Mouse (Mus musculus): ENCODE measurements around the gene Slc25a5. TPM values are rescaled to one million over a fixed set of nuclear protein-coding genes. Genes with fewer than 3 reads are reported as not detected.

Gene Slc25a5
- polyA plus RNA-seq, 1 experiment from 2014 or later, result 691 TPM

GRCm38 (mm10) chrX:36762289-36762688, 33.2 kb upstream of the Slc25a5 start:
- no peak overlapping the region for H3K4me3 ChIP-seq (replicated peaks; ENCODE audit: low read length)
- H3K36me3 ChIP-seq (ENCODE audit: control insufficient read depth, insufficient read depth, low read length), result no peaks in the 10 kb centered on the region
- no peak overlapping the region for H3K4me2 ChIP-seq (ENCODE audit: low read depth, low read length)
- H3K27ac ChIP-seq (ENCODE audit: low read length), result peak overlapping the region; percentile 57; the same call in 1 of the 2 replicates
- no peaks in the 10 kb centered on the region for H3K9me3 ChIP-seq (replicated peaks; ENCODE audit: control insufficient read depth, low read length)
- H3K4me1 ChIP-seq (ENCODE audit: control insufficient read depth, insufficient read depth, low read length), result no peaks in the 10 kb centered on the region
- no peak overlapping the region for H3K9ac ChIP-seq (ENCODE audit: low read length)
- ATAC-seq (ENCODE audit: insufficient read depth, low FRiP score), result peak; percentile 47; the same call in 1 of the 2 replicates
- 70% methylated on average over 5 of the region's 5 CpGs for WGBS
- no peaks in the 10 kb centered on the region for H3K27me3 ChIP-seq (ENCODE audit: control insufficient read depth, insufficient read depth, low read length)

DNA sequence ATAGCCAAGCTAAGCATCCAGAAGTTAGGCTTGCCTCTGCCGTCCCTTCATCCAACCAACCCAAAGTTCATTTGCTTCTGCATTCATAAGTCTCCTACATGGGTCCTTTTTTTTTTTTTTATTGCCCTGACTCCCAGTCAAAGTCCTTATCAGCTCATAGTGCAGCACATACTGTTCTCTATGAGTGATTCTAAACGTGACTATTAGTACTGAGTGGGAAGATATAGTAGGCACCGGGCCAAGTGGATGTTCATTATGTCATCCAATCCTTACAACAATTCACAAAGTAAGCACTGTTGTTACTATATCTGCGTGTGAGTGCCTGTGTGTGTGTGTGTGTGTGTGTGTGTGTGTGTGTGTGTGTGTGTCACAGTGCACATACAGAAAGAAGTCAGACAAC, 32.6 kb upstream of the Slc25a5 start:
- no peak overlapping the region for H3K4me2 ChIP-seq (ENCODE audit: low read depth, low read length)
- H3K27me3 ChIP-seq (ENCODE audit: control insufficient read depth, insufficient read depth, low read length), result no peaks in the 10 kb centered on the region
- H3K9ac ChIP-seq (ENCODE audit: low read length), result no peak overlapping the region
- ATAC-seq (ENCODE audit: insufficient read depth, low FRiP score), result no peak
- H3K4me1 ChIP-seq (ENCODE audit: control insufficient read depth, insufficient read depth, low read length), result no peaks in the 10 kb centered on the region
- no peak overlapping the region for H3K4me3 ChIP-seq (replicated peaks; ENCODE audit: low read length)
- no peaks in the 10 kb centered on the region for H3K9me3 ChIP-seq (replicated peaks; ENCODE audit: control insufficient read depth, low read length)
- H3K27ac ChIP-seq (ENCODE audit: low read length), result no peak overlapping the region
- 52% methylated on average over 4 of the region's 4 CpGs for WGBS
- H3K36me3 ChIP-seq (ENCODE audit: control insufficient read depth, insufficient read depth, low read length), result no peaks in the 10 kb centered on the region

DNA sequence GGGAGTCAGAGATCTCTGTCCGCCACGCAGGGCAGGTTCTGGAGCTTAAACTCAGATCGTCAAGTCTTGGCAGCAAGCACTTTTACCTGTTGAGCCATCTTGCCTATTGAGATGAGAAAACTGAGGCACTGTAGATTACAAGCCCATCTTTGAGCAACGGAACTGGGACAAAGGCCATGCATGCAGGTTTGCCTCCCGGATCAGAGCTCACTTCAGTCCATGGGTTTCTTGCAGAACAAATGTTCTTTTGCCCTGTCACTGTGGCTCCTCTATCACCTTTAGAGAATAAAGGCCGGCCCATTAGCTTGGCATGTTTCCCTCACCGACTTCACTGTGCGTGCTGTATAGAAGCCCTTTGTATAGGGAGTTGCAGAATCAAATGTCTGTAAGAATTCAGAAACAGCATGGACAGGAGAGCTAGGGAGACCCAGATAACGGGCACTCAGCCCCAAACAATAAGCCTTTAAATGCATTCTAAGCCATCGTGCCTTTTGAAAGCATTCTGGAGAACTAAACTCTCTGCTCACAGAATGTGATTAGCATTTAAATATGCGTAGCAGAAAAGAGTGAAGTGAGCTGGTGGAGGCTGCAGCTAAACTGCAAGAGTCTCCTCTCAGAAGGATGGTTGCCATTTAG, 32.0 kb upstream of the Slc25a5 start:
- WGBS, result 56% methylated on average over 11 of the region's 11 CpGs
- ATAC-seq (ENCODE audit: insufficient read depth, low FRiP score), result no peak
- Histone ChIP-seq H3K36me3 (ENCODE audit: control insufficient read depth, insufficient read depth, low read length) (no peaks in the 10 kb centered on the region), H3K27me3 (ENCODE audit: control insufficient read depth, insufficient read depth, low read length) (no peaks in the 10 kb centered on the region), H3K27ac (ENCODE audit: low read length) (no peak overlapping the region), H3K9me3 (replicated peaks; ENCODE audit: control insufficient read depth, low read length) (no peaks in the 10 kb centered on the region), H3K4me1 (ENCODE audit: control insufficient read depth, insufficient read depth, low read length) (no peaks in the 10 kb centered on the region), H3K9ac (ENCODE audit: low read length) (no peak overlapping the region), H3K4me2 (ENCODE audit: low read depth, low read length) (no peak overlapping the region), H3K4me3 (replicated peaks; ENCODE audit: low read length) (no peak overlapping the region)

DNA sequence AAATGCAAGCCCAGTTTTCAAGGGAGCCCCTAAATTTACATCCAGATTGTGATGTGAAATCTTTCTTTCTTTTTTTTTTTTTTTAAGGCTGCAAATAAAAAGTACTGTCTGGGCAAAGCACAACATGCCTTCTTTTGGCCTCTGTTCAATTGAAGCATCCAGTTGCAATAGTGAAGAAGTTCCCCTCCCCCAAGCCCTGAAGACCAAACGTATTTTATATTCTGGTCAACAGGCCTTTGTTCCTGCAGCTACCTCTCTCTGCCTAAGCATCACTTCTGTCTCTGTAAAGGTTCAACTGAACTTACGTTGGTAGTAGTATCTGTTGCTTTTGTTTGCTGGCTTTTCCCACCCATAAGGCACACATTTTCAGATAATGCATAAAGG, 31.5 kb upstream of the Slc25a5 start:
- Histone ChIP-seq H3K4me1 (ENCODE audit: control insufficient read depth, insufficient read depth, low read length) (no peaks in the 10 kb centered on the region), H3K4me3 (replicated peaks; ENCODE audit: low read length) (no peak overlapping the region), H3K27ac (ENCODE audit: low read length) (no peak overlapping the region), H3K36me3 (ENCODE audit: control insufficient read depth, insufficient read depth, low read length) (no peaks in the 10 kb centered on the region), H3K9ac (ENCODE audit: low read length) (no peak overlapping the region), H3K9me3 (replicated peaks; ENCODE audit: control insufficient read depth, low read length) (no peaks in the 10 kb centered on the region), H3K27me3 (ENCODE audit: control insufficient read depth, insufficient read depth, low read length) (no peaks in the 10 kb centered on the region), H3K4me2 (ENCODE audit: low read depth, low read length) (no peak overlapping the region)
- ATAC-seq (ENCODE audit: insufficient read depth, low FRiP score), result no peak
- WGBS, result 44% methylated on average over 2 of the region's 2 CpGs

GRCm38 (mm10) chrX:36767386-36767785, 28.1 kb upstream of the Slc25a5 start:
- ATAC-seq (ENCODE audit: insufficient read depth, low FRiP score), result no peak
- Histone ChIP-seq H3K9me3 (replicated peaks; ENCODE audit: control insufficient read depth, low read length) (no peaks in the 10 kb centered on the region), H3K4me2 (ENCODE audit: low read depth, low read length) (no peak overlapping the region), H3K36me3 (ENCODE audit: control insufficient read depth, insufficient read depth, low read length) (no peaks in the 10 kb centered on the region), H3K4me1 (ENCODE audit: control insufficient read depth, insufficient read depth, low read length) (no peaks in the 10 kb centered on the region), H3K27me3 (ENCODE audit: control insufficient read depth, insufficient read depth, low read length) (no peaks in the 10 kb centered on the region), H3K27ac (ENCODE audit: low read length) (no peak overlapping the region), H3K4me3 (replicated peaks; ENCODE audit: low read length) (no peak overlapping the region), H3K9ac (ENCODE audit: low read length) (no peak overlapping the region)
- 70% methylated on average over 5 of the region's 5 CpGs for WGBS

GRCm38 (mm10) chrX:36772591-36772990, 22.9 kb upstream of the Slc25a5 start:
- no peak overlapping the region for H3K4me3 ChIP-seq (replicated peaks; ENCODE audit: low read length)
- no peak for ATAC-seq (ENCODE audit: insufficient read depth, low FRiP score)
- no peaks in the 10 kb centered on the region for H3K9me3 ChIP-seq (replicated peaks; ENCODE audit: control insufficient read depth, low read length)
- no peak overlapping the region for H3K4me2 ChIP-seq (ENCODE audit: low read depth, low read length)
- no peaks in the 10 kb centered on the region for H3K4me1 ChIP-seq (ENCODE audit: control insufficient read depth, insufficient read depth, low read length)
- WGBS, result 85% methylated on average over 6 of the region's 6 CpGs
- H3K9ac ChIP-seq (ENCODE audit: low read length), result no peak overlapping the region
- H3K36me3 ChIP-seq (ENCODE audit: control insufficient read depth, insufficient read depth, low read length), result no peaks in the 10 kb centered on the region
- H3K27ac ChIP-seq (ENCODE audit: low read length), result no peak overlapping the region
- no peaks in the 10 kb centered on the region for H3K27me3 ChIP-seq (ENCODE audit: control insufficient read depth, insufficient read depth, low read length)

DNA sequence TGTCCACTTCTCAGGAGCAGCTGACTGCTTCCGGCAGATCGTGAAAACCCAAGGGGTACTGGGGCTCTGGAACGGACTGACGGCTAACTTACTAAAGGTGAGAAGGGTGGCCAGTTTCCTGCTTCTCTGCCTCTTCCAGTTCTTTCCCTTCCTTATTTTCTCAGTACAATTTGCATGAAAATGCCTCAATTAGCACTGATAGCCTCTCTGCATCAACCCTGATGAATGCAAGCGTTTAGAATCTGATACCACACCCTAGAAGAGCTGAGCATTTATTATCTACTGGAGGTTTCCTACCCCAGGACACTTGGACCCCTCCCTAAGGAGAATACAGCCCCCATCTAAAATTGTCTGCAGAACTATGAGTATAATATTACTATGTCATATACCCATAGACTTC, 19.9 kb upstream of the Slc25a5 start:
- no peak overlapping the region for H3K4me3 ChIP-seq (replicated peaks; ENCODE audit: low read length)
- no peaks in the 10 kb centered on the region for H3K27me3 ChIP-seq (ENCODE audit: control insufficient read depth, insufficient read depth, low read length)
- H3K9ac ChIP-seq (ENCODE audit: low read length), result no peak overlapping the region
- H3K9me3 ChIP-seq (replicated peaks; ENCODE audit: control insufficient read depth, low read length), result no peaks in the 10 kb centered on the region
- no peaks in the 10 kb centered on the region for H3K36me3 ChIP-seq (ENCODE audit: control insufficient read depth, insufficient read depth, low read length)
- no peak for ATAC-seq (ENCODE audit: insufficient read depth, low FRiP score)
- H3K4me1 ChIP-seq (ENCODE audit: control insufficient read depth, insufficient read depth, low read length), result no peaks in the 10 kb centered on the region
- WGBS, result 89% methylated on average over 5 of the region's 5 CpGs
- no peak overlapping the region for H3K27ac ChIP-seq (ENCODE audit: low read length)
- H3K4me2 ChIP-seq (ENCODE audit: low read depth, low read length), result no peak overlapping the region

DNA sequence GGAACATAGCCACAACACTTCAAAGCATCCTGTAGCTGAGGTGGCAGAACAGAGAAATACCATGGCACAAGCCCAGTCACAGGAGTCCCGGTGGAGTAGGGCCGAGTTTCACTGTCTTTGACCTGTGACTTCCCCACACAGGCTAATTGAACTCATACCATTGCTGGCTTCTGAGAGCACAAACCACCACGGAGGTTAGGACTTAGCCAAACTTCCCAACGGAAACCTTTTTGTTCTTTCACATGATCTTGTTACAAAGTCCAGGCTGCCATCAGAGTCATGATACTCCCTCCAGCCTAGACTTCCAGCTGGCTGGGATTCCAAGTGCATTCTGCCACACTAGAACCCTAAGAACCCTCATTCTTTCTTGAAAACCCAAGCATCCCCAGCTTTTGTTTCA, 17.8 kb upstream of the Slc25a5 start:
- 74% methylated on average over 4 of the region's 4 CpGs for WGBS
- Histone ChIP-seq H3K36me3 (ENCODE audit: control insufficient read depth, insufficient read depth, low read length) (no peaks in the 10 kb centered on the region), H3K27me3 (ENCODE audit: control insufficient read depth, insufficient read depth, low read length) (no peaks in the 10 kb centered on the region), H3K9me3 (replicated peaks; ENCODE audit: control insufficient read depth, low read length) (no peaks in the 10 kb centered on the region), H3K4me2 (ENCODE audit: low read depth, low read length) (no peak overlapping the region), H3K9ac (ENCODE audit: low read length) (no peak overlapping the region), H3K4me1 (ENCODE audit: control insufficient read depth, insufficient read depth, low read length) (no peaks in the 10 kb centered on the region), H3K27ac (ENCODE audit: low read length) (no peak overlapping the region), H3K4me3 (replicated peaks; ENCODE audit: low read length) (no peak overlapping the region)
- no peak for ATAC-seq (ENCODE audit: insufficient read depth, low FRiP score)

DNA sequence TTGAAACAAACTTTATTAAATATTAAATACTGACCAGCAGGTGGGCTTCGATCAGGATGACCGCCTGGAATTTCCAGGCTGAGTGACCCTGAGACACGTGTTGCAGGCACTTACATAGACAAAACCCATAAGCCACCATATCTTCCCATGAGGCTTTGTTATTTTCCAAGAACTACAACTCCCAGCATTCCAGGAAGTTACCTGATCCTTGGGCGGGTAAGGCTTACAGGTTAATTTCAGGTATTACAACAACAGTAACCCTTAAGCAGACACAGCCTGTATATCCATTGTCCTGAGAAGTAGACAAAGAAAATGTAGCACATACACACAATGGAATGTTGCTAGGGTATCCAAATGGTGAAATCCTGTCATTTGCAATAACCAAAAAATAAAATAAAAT, 6.1 kb upstream of the Slc25a5 start:
- Histone ChIP-seq H3K9ac (ENCODE audit: low read length) (no peak overlapping the region), H3K27me3 (ENCODE audit: control insufficient read depth, insufficient read depth, low read length) (no peaks in the 10 kb centered on the region), H3K4me3 (replicated peaks; ENCODE audit: low read length) (no peak overlapping the region), H3K27ac (ENCODE audit: low read length) (no peak overlapping the region), H3K9me3 (replicated peaks; ENCODE audit: control insufficient read depth, low read length) (no peaks in the 10 kb centered on the region), H3K4me1 (ENCODE audit: control insufficient read depth, insufficient read depth, low read length) (no peaks in the 10 kb centered on the region), H3K4me2 (ENCODE audit: low read depth, low read length) (no peak overlapping the region), H3K36me3 (ENCODE audit: control insufficient read depth, insufficient read depth, low read length) (no peaks in the 10 kb centered on the region)
- no peak for ATAC-seq (ENCODE audit: insufficient read depth, low FRiP score)
- 60% methylated on average over 4 of the region's 4 CpGs for WGBS

DNA sequence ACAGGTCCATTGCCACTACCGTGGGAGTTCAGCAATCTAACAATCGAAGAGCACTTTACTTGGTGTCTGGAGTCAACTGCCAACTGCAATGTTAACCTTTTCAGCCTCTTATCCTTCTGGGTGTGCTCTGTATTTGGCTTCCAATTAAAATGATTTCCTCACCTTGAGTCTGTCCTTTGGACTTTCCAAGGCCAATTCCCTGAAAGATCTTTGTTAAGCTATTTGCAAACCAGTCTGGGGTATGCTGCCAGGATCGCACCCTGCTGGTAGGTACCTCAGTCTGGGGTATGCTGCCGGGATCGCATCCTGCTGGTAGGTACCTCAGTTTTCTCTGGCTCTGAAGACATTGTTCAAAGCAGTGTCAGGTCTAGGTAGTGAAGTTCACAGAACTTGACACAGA, 880 bp upstream of the Slc25a5 start:
- Histone ChIP-seq H3K4me3 (replicated peaks; ENCODE audit: low read length) (no peak overlapping the region), H3K4me2 (ENCODE audit: low read depth, low read length) (no peak overlapping the region), H3K36me3 (ENCODE audit: control insufficient read depth, insufficient read depth, low read length) (no peaks in the 10 kb centered on the region), H3K9ac (ENCODE audit: low read length) (no peak overlapping the region), H3K27me3 (ENCODE audit: control insufficient read depth, insufficient read depth, low read length) (no peaks in the 10 kb centered on the region), H3K9me3 (replicated peaks; ENCODE audit: control insufficient read depth, low read length) (no peaks in the 10 kb centered on the region), H3K27ac (ENCODE audit: low read length) (no peak overlapping the region), H3K4me1 (ENCODE audit: control insufficient read depth, insufficient read depth, low read length) (no peaks in the 10 kb centered on the region)
- ATAC-seq (ENCODE audit: insufficient read depth, low FRiP score), result no peak
- WGBS, result 67% methylated on average over 5 of the region's 5 CpGs

All from stomach, embryonic 16.5 days (tissue).